Comparison of ENCODE assay signal across 8 mouse cellular contexts in genomic region chr7:34230116-34230515, GRCm38 (mm10). TPM values are rescaled to one million over a fixed set of nuclear protein-coding genes. Genes with fewer than 3 reads are reported as not detected.
DNase-seq lines count a peak whose midpoint lies in the region; ATAC-seq lines count a peak whose summit lies in the region.

Gene Gpi1 (minus strand): TSS chr7:34230336.

- ATAC-seq in hindbrain, embryonic 13.5 days (ENCODE audit: low FRiP score): peak; percentile 52

- H3K9ac ChIP-seq in hindbrain, embryonic 13.5 days: peak within 1 kb of the TSS; percentile 79

- under 1% methylated on average over 38 of the region's 39 CpGs for whole genome bisulfite sequencing in hindbrain, embryonic 13.5 days

- H3K27ac ChIP-seq in hindbrain, embryonic 13.5 days: peak within 1 kb of the TSS; percentile 85

- H3K9me3 ChIP-seq in hindbrain, embryonic 13.5 days: no peaks in the 10 kb centered on the region

- H3K36me3 ChIP-seq in hindbrain, embryonic 13.5 days: peaks cover 26% of the 10 kb centered on the region

- H3K4me1 ChIP-seq in hindbrain, embryonic 13.5 days (replicated peaks): peaks cover 53% of the 10 kb centered on the region

- peak within 1 kb of the TSS; percentile 82 for H3K4me2 ChIP-seq in hindbrain, embryonic 13.5 days

- DNase-seq in ZHBTc4 (ENCODE audit: low read depth, low spot score): peak; percentile 93
- peak; percentile 83 to 92 for DNase-seq in cerebellum, postnatal 25 days
- DNase-seq in frontal cortex, postnatal 25 days (ENCODE audit: low spot score in 2 of 2): peak; percentile 46 to 64
- DNase-seq in layer of hippocampus, postnatal 36 days: peak; percentile 70 to 72
- peak; percentile 89 for DNase-seq in lung, postnatal 36 days
- peak; percentile 91 for DNase-seq in retina, embryonic 14.5 days (ENCODE audit: low spot score)
- peak; percentile 77 to 86 for DNase-seq in thymus, postnatal 36 days

- H3K27me3 ChIP-seq in hindbrain, embryonic 13.5 days: no peaks in the 10 kb centered on the region

- H3K4me3 ChIP-seq in hindbrain, embryonic 13.5 days: peak within 1 kb of the TSS; percentile 70

RNA-seq across cellular contexts. Expression of gene Gpi1, which starts in this region (rescaled TPM):
- 216 TPM in 2 replicates for polyA plus RNA-seq in hindbrain, embryonic 13.5 days (2015; fragmentation: Nextera tagmentation; extraction: Ambion mirVana)
- total RNA-seq in layer of hippocampus, postnatal 36 days (2021): 100 to 1,000 TPM; 784 to 785 TPM

Comparison
In these comparisons a context has a peak if more than half of its experiments do, and no peak if none do; other contexts are left out.
1. Peak in every context shown above with its lines: DNase-seq, ATAC-seq, H3K4me3 ChIP-seq and H3K27ac ChIP-seq.